ENCODE assay signal across 17 mouse cellular contexts in genomic region chr6:72783780-72784179, GRCm38 (mm10).
"Had no signal": no experiment of that assay in that cellular context is flagged by ENCODE, and none has a peak within 500 bp of the region (broad histone marks: within the 10 kb centered on the region; RNA-seq: fewer than 3 reads in every experiment).

No protein-coding gene starts in this region.

- ATAC-seq: hindbrain, embryonic 16.5 days; inflammation-experienced regulatory T-cells, adult 6 months; intestine, embryonic 15.5 days; intestine, postnatal 0 days; liver, embryonic 12.5 days had no signal

- DNase-seq: gastrocnemius, adult 2 months; gastrocnemius, postnatal 10 days; gastrocnemius, postnatal 25 days; heart, adult 18-20 months; heart, postnatal 10 days; heart, postnatal 4 days; kidney, adult 18-20 months; kidney, adult 8-10 months; kidney, postnatal 10 days; kidney, postnatal 25 days; kidney, postnatal 4 days; left cerebral cortex, postnatal 4 days had no signal
